Mouse (Mus musculus) hindbrain, embryonic 16.5 days (tissue): Measurements from ENCODE around the gene Wdr66. TPM values are rescaled to one million over a fixed set of nuclear protein-coding genes. Genes with fewer than 3 reads are reported as not detected.

Source experiments
- ATAC-seq: fragments of 200-750 bp; cut with Nextera tagmentation; 2 replicates; pipeline ENCODE4 v1.8.0; 2017; ENCODE audit warnings: moderate TSS enrichment, moderate library complexity
- H3K27ac ChIP-seq: fragments of 300-500 bp; sonication (generic); 2 replicates; pipeline ENCODE4 v1.5.1; 2014; ENCODE audit warnings: low read depth, mild to moderate bottlenecking, control low read depth, low read length, moderate library complexity
- H3K27me3 ChIP-seq: fragments of 300-500 bp; sonication (generic); replicated peaks from 2 replicates; pipeline ENCODE4 v1.6.1; 2014; ENCODE audit warnings: low read length; ENCODE audit not compliant: control insufficient read depth, insufficient read depth
- H3K36me3 ChIP-seq: fragments of 300-500 bp; sonication (generic); 2 replicates; pipeline ENCODE4 v1.6.1; 2014; ENCODE audit warnings: mild to moderate bottlenecking, low read length, moderate library complexity, mixed read lengths; ENCODE audit not compliant: control insufficient read depth, insufficient read depth
- H3K4me1 ChIP-seq: fragments of 300-500 bp; sonication (generic); 2 replicates; pipeline ENCODE4 v1.6.1; 2014; ENCODE audit warnings: low read depth, low read length; ENCODE audit not compliant: control insufficient read depth, insufficient read depth
- H3K4me2 ChIP-seq: fragments of 300-500 bp; sonication (generic); 2 replicates; pipeline ENCODE4 v1.6.1; 2014; ENCODE audit warnings: mild to moderate bottlenecking, low read length, control low read depth, moderate library complexity
- H3K4me3 ChIP-seq: fragments of 300-500 bp; sonication (generic); 2 replicates; pipeline ENCODE4 v1.5.1; 2014; ENCODE audit warnings: mild to moderate bottlenecking, low read length, control low read depth, moderate library complexity
- H3K9ac ChIP-seq: fragments of 300-500 bp; sonication (generic); 2 replicates; pipeline ENCODE4 v1.6.1; 2014; ENCODE audit warnings: low read depth, mild to moderate bottlenecking, control low read depth, low read length, moderate library complexity
- H3K9me3 ChIP-seq: fragments of 300-500 bp; sonication (generic); 2 replicates; pipeline ENCODE4 v1.6.1; 2014; ENCODE audit warnings: mild to moderate bottlenecking, low read length, moderate library complexity; ENCODE audit not compliant: control insufficient read depth
- WGBS: fragments of 180-500 bp; shearing (Covaris S2); extraction: QIAGEN DNeasy Blood & Tissue Kit; methylation state at CpG from one replicate; pipeline ENCODE4 v1.1.7; 2014; 5-methylcytosine and 5-hydroxymethylcytosine counted together
- polyA plus RNA-seq: library from polyadenylated mRNA; unstranded; fragments of >200 nt; fragmentation: Nextera tagmentation; extraction: Ambion mirVana; gene quantifications from 2 replicates; pipeline ENCODE4 v1.2.1, GENCODE M21; 2015

Gene Wdr66
- polyA plus RNA-seq, 1 experiment from 2014 or later: 1.4 TPM

- H3K27ac ChIP-seq: peak within 1 kb of the TSS; percentile 99
- H3K9me3 ChIP-seq: no peaks in the 10 kb centered on the region
- H3K36me3 ChIP-seq: no peaks in the 10 kb centered on the region
- H3K4me2 ChIP-seq: peak within 1 kb of the TSS; percentile 87
- peaks cover 22% of the 10 kb centered on the region for H3K4me1 ChIP-seq
- peak within 1 kb of the TSS; percentile 94 for H3K4me3 ChIP-seq
- peak; percentile 85 for ATAC-seq
- H3K9ac ChIP-seq: peak within 1 kb of the TSS; percentile 90
- no peaks in the 10 kb centered on the region for H3K27me3 ChIP-seq
- under 1% methylated on average over 57 of the region's 69 CpGs for WGBS
Observed at GRCm38 (mm10) chr5:123343707-123344627, 92.1 kb downstream of the Wdr66 start, which contains the start of gene Bcl7a. TSS of gene Bcl7a (plus strand) at chr5:123343834.

- H3K27me3 ChIP-seq: no peaks in the 10 kb centered on the region
- peak overlapping the region; percentile 90 for H3K9ac ChIP-seq
- peaks cover 22% of the 10 kb centered on the region for H3K4me1 ChIP-seq
- no peaks in the 10 kb centered on the region for H3K36me3 ChIP-seq
- peak overlapping the region; percentile 87 for H3K4me2 ChIP-seq
- H3K27ac ChIP-seq: peak overlapping the region; percentile 99
- peak; percentile 48 for ATAC-seq
- WGBS: under 1% methylated on average over 41 of the region's 51 CpGs
- peak overlapping the region; percentile 94 for H3K4me3 ChIP-seq
- no peaks in the 10 kb centered on the region for H3K9me3 ChIP-seq
Observed at GRCm38 (mm10) chr5:123344628-123344962, 92.7 kb downstream of the Wdr66 start.

GRCm38 (mm10) chr5:123344963-123345852, 93.3 kb downstream of the Wdr66 start:
- Histone ChIP-seq H3K4me3 (peak overlapping the region; percentile 94), H3K4me2 (peak overlapping the region; percentile 87), H3K36me3 (no peaks in the 10 kb centered on the region), H3K9ac (peak overlapping the region; percentile 90), H3K27ac (peak overlapping the region; percentile 99), H3K4me1 (peaks cover 22% of the 10 kb centered on the region), H3K27me3 (no peaks in the 10 kb centered on the region), H3K9me3 (no peaks in the 10 kb centered on the region)
- peak; percentile 38 for ATAC-seq
- 0% methylated on average over 50 of the region's 87 CpGs for WGBS

GRCm38 (mm10) chr5:123345853-123346654, 94.2 kb downstream of the Wdr66 start:
- no peaks in the 10 kb centered on the region for H3K36me3 ChIP-seq
- H3K4me1 ChIP-seq: peaks cover 22% of the 10 kb centered on the region
- peak; percentile 73 for ATAC-seq
- peak overlapping the region; percentile 87 for H3K4me2 ChIP-seq
- 1% methylated on average over 22 of the region's 22 CpGs for whole genome bisulfite sequencing
- H3K27me3 ChIP-seq: no peaks in the 10 kb centered on the region
- peak overlapping the region; percentile 99 for H3K27ac ChIP-seq
- H3K9ac ChIP-seq: peak overlapping the region; percentile 90
- no peaks in the 10 kb centered on the region for H3K9me3 ChIP-seq
- peak overlapping the region; percentile 94 for H3K4me3 ChIP-seq

GRCm38 (mm10) chr5:123346701-123347270, 94.9 kb downstream of the Wdr66 start:
- no peak for ATAC-seq
- Histone ChIP-seq H3K9me3 (no peaks in the 10 kb centered on the region), H3K4me1 (peaks cover 22% of the 10 kb centered on the region), H3K4me3 (peak overlapping the region; percentile 94), H3K36me3 (no peaks in the 10 kb centered on the region), H3K9ac (peak overlapping the region; percentile 90), H3K27me3 (no peaks in the 10 kb centered on the region), H3K4me2 (peak overlapping the region; percentile 87), H3K27ac (peak overlapping the region; percentile 99)
- 43% methylated on average over 7 of the region's 7 CpGs for WGBS

- Histone ChIP-seq H3K9ac (no peak overlapping the region), H3K27me3 (no peaks in the 10 kb centered on the region), H3K4me3 (no peak overlapping the region), H3K36me3 (no peaks in the 10 kb centered on the region), H3K9me3 (no peaks in the 10 kb centered on the region), H3K4me1 (peaks cover 22% of the 10 kb centered on the region), H3K27ac (no peak overlapping the region), H3K4me2 (no peak overlapping the region)
- WGBS: 80% methylated on average over 2 of the region's 2 CpGs
- ATAC-seq: no peak
Observed at GRCm38 (mm10) chr5:123347985-123348384, 96.1 kb downstream of the Wdr66 start.

GRCm38 (mm10) chr5:123350386-123350785, 98.5 kb downstream of the Wdr66 start:
- Histone ChIP-seq H3K9me3 (no peaks in the 10 kb centered on the region), H3K4me1 (peaks cover 17% of the 10 kb centered on the region), H3K4me3 (no peak overlapping the region), H3K27me3 (no peaks in the 10 kb centered on the region), H3K27ac (no peak overlapping the region), H3K9ac (no peak overlapping the region), H3K36me3 (peaks cover under 1% of the 10 kb centered on the region; the same call in 1 of the 2 replicates), H3K4me2 (no peak overlapping the region)
- ATAC-seq: no peak
- 75% methylated on average over 10 of the region's 10 CpGs for WGBS

- no peak overlapping the region for H3K27ac ChIP-seq
- no peak for ATAC-seq
- no peaks in the 10 kb centered on the region for H3K4me1 ChIP-seq
- H3K9ac ChIP-seq: no peak overlapping the region
- no peak overlapping the region for H3K4me3 ChIP-seq
- no peaks in the 10 kb centered on the region for H3K27me3 ChIP-seq
- WGBS: 85% methylated on average over 11 of the region's 11 CpGs
- peaks cover 25% of the 10 kb centered on the region for H3K36me3 ChIP-seq
- no peaks in the 10 kb centered on the region for H3K9me3 ChIP-seq
- H3K4me2 ChIP-seq: no peak overlapping the region
Observed at GRCm38 (mm10) chr5:123355918-123356317, 104.0 kb downstream of the Wdr66 start.
